Mouse (Mus musculus) liver, adult 2 months (tissue): ENCODE measurements around the gene Mthfs. TPM values are rescaled to one million over a fixed set of nuclear protein-coding genes. Genes with fewer than 3 reads are reported as not detected.

Experiments
- DNase-seq: peaks from one replicate; pipeline ENCODE4 v3.0.0-alpha.2; 2011; ENCODE audit warnings: low read depth, low spot score; ENCODE audit errors: extremely low read depth
- H3K27ac ChIP-seq: fragments of 200-500 bp; replicated peaks from 2 replicates; pipeline ENCODE4 v1.5.1; 2012; ENCODE audit warnings: low read depth, mild to moderate bottlenecking, control low read depth, inconsistent platforms, low read length; ENCODE audit not compliant: insufficient read depth
- H3K27me3 ChIP-seq: fragments of 200-500 bp; 2 replicates; pipeline ENCODE4 v1.6.1; 2012; ENCODE audit warnings: mild to moderate bottlenecking, moderate library complexity, low read length, inconsistent platforms; ENCODE audit not compliant: control insufficient read depth, insufficient read depth
- H3K36me3 ChIP-seq: fragments of 200-500 bp; 2 replicates; pipeline ENCODE4 v1.6.1; 2012; ENCODE audit warnings: low read length, inconsistent platforms; ENCODE audit not compliant: control insufficient read depth, insufficient read depth
- H3K4me1 ChIP-seq: fragments of 200-500 bp; 2 replicates; pipeline ENCODE4 v1.6.1; 2011; ENCODE audit warnings: low read length; ENCODE audit not compliant: control insufficient read depth, insufficient read depth
- H3K4me3 ChIP-seq: fragments of 200-500 bp; 2 replicates; pipeline ENCODE4 v1.5.1; 2011; ENCODE audit warnings: low read depth, mild to moderate bottlenecking, control low read depth, low read length, moderate library complexity; ENCODE audit not compliant: insufficient read depth
- H3K79me2 ChIP-seq: fragments of 200-500 bp; 2 replicates; pipeline ENCODE4 v1.6.1; 2012; ENCODE audit warnings: inconsistent platforms, mild to moderate bottlenecking, low read length, moderate library complexity; ENCODE audit not compliant: control insufficient read depth, insufficient read depth
- H3K9ac ChIP-seq: fragments of 200-500 bp; 2 replicates; pipeline ENCODE4 v1.6.1; 2012; ENCODE audit warnings: low read depth, mild to moderate bottlenecking, control low read depth, inconsistent platforms, low read length
- CTCF ChIP-seq: fragments of 200-500 bp; IDR thresholded peaks from 2 replicates; pipeline ENCODE4 v1.5.1; 2011; ENCODE audit warnings: low read depth, low read length, control low read depth
- POLR2A ChIP-seq: fragments of 200-500 bp; IDR thresholded peaks from 2 replicates; pipeline ENCODE4 v1.6.1; 2011; ENCODE audit warnings: low read length, control low read depth; ENCODE audit not compliant: insufficient read depth; ENCODE audit errors: extremely low read depth
- WGBS: fragments of 180-500 bp; shearing (Covaris S2); methylation state at CpG from one replicate; pipeline ENCODE4 v1.1.7; 2018; 5-methylcytosine and 5-hydroxymethylcytosine counted together
- polyA plus RNA-seq: library from polyadenylated mRNA; depleted of rRNA; stranded (reverse); fragments of >200 nt; gene quantifications from 2 replicates; pipeline ENCODE4 v1.2.3, GENCODE M21; 2012
- total RNA-seq: library from RNA; depleted of rRNA; stranded (reverse); fragments of >200 nt; gene quantifications from 2 replicates; pipeline ENCODE4 v1.2.3, GENCODE M21; 2014

The Mthfs gene
- total and polyA plus RNA-seq, 2 experiments, result 33.4 to 73.8 TPM

DNA sequence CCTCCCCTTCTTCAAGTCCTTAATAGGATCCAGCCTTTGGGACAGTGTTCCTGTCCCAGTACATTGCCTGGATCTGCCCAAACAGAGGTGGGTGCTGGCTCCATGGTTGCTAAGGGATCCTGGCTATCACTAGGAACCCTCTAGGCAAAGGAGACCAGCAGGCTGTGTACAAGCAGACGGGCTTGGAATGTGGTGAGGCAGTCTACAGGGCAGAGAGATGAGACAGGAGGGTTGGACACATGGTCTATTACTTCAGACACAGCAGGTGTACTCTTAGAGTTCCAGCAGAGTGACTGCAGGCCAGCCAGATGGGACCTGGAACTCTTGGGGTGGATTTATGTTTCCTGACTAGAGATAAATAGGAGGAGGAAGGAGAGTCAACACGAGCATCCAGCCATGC lies 59.9 kb downstream of the Mthfs start:
- Histone ChIP-seq H3K9ac (no peak overlapping the region), H3K27ac (no peak overlapping the region), H3K4me1 (no peaks in the 10 kb centered on the region), H3K79me2 (no peaks in the 10 kb centered on the region), H3K4me3 (no peak overlapping the region), H3K36me3 (no peaks in the 10 kb centered on the region; the same call in 1 of the 2 replicates), H3K27me3 (no peaks in the 10 kb centered on the region)
- WGBS, result 93% methylated on average over 2 of the region's 2 CpGs
- DNase-seq, result no peak
- TF ChIP-seq CTCF, result no peak
- no peak for TF ChIP-seq POLR2A

DNA sequence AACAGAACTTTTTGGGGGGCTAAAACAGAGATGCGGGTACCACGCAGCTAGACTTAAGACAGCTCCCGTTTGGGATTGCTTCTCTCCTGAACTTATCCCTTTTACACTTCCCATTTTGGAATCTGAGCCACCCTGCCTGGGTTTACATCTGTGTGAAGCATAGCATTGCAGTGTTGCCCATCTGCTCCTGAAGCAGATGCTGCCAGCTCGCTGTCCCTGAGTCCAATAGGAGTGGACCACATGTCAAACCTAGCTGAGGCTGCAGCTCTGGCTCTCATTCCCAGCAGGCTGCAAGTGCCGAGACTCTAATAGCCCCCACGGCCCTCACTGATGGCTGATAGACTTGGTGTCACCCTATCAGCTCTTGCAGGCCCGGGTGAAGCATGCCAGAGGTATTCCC lies 63.3 kb downstream of the Mthfs start:
- Histone ChIP-seq H3K79me2 (no peaks in the 10 kb centered on the region), H3K27me3 (no peaks in the 10 kb centered on the region), H3K27ac (no peak overlapping the region), H3K36me3 (no peaks in the 10 kb centered on the region; the same call in 1 of the 2 replicates), H3K4me3 (no peak overlapping the region), H3K4me1 (no peaks in the 10 kb centered on the region), H3K9ac (no peak overlapping the region)
- DNase-seq, result no peak
- 86% methylated on average over 7 of the region's 7 CpGs for WGBS
- TF ChIP-seq POLR2A (no peak), CTCF (no peak)

DNA sequence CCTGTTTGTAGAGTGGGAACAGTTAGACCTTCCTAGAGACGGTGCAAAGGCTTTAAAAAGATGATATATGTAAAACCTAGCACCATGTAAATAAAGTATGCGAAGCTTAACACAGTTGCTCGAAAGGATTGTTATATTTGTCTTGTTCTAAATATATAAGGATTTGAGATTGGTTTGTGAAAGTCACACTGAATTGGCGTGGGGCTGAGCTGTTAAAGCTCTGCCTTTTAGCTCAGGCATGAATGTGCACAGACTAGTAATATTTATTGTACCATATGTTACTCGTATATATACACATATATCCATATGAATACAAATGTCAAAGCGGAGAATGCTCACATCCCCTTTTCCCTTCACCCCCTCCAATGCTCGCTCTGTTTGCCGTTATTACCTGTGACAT lies 67.7 kb downstream of the Mthfs start:
- Histone ChIP-seq H3K36me3 (no peaks in the 10 kb centered on the region), H3K9ac (no peak overlapping the region), H3K79me2 (no peaks in the 10 kb centered on the region), H3K27ac (no peak overlapping the region), H3K27me3 (no peaks in the 10 kb centered on the region), H3K4me1 (no peaks in the 10 kb centered on the region; the same call in 1 of the 2 replicates), H3K4me3 (no peak overlapping the region)
- WGBS, result 94% methylated on average over 8 of the region's 8 CpGs
- no peak for TF ChIP-seq CTCF
- TF ChIP-seq POLR2A, result no peak
- no peak for DNase-seq

DNA sequence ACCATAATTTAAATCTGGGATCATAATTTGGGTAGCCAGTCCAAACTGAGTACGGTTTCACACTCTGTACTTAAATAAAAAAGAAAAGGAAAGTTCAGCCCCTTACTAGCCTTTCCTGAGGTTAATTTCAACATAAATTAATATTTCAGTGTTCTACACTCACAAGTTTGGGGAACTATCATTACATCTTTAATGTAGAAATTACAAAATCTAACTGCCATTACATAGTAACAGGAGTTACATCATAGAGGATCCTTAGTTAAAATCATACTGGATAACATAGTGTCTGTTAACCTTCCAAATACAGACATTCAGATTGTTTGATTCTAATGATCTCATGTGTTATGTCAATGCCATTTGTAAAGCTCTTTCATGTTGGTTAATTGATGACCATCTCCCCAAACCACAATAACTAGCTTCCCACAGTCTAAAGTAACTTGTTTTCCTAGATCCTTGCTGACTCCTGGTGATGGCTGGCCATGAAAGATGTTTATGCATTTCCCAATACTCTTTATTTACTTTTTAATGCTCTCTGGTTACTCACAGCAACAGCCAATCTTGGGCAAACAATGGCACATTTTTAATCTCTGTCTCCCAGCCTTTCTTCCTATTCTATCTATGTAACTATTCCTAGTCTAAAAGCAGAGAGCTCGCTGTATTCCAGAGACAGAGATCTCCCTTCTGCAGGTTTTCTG lies 72.0 kb downstream of the Mthfs start:
- no peak for TF ChIP-seq CTCF
- TF ChIP-seq POLR2A, result no peak
- WGBS, result 78% methylated on average over 2 of the region's 2 CpGs

DNA sequence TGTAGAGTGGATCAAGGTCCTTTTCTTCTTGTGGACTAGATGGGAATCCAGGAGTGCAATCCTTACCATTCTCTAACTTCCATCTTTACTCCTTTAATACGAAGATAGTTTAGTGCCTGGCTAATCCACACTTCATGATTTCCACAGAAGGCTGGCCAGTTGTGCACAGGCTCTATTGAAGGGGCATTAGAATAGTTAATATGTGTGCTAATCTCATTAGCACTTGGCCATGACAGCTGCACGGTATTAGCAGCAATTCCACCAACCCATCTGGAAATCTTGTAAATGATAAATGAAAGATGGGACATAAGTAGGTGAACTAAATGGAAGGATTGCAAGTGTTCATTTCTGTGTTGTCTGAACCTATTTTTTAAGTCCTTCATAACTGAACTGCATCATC lies 77.6 kb downstream of the Mthfs start:
- H3K27me3 ChIP-seq, result no peaks in the 10 kb centered on the region
- no peaks in the 10 kb centered on the region for H3K36me3 ChIP-seq
- no peaks in the 10 kb centered on the region for H3K79me2 ChIP-seq
- no peak for DNase-seq
- H3K4me1 ChIP-seq, result no peaks in the 10 kb centered on the region; the same call in 1 of the 2 replicates
- H3K4me3 ChIP-seq, result no peak overlapping the region
- 74% methylated on average over 2 of the region's 2 CpGs for WGBS
- TF ChIP-seq CTCF, result no peak
- no peak for TF ChIP-seq POLR2A
- H3K9ac ChIP-seq, result no peak overlapping the region
- H3K27ac ChIP-seq, result no peak overlapping the region

More for the DNA sequence above, 72.0 kb downstream of the Mthfs start:
- Histone ChIP-seq H3K4me1 (no peaks in the 10 kb centered on the region; the same call in 1 of the 2 replicates), H3K27me3 (no peaks in the 10 kb centered on the region), H3K27ac (no peak overlapping the region), H3K36me3 (no peaks in the 10 kb centered on the region), H3K9ac (no peak overlapping the region), H3K4me3 (no peak overlapping the region), H3K79me2 (no peaks in the 10 kb centered on the region)
- peak; percentile 57 for DNase-seq

DNA sequence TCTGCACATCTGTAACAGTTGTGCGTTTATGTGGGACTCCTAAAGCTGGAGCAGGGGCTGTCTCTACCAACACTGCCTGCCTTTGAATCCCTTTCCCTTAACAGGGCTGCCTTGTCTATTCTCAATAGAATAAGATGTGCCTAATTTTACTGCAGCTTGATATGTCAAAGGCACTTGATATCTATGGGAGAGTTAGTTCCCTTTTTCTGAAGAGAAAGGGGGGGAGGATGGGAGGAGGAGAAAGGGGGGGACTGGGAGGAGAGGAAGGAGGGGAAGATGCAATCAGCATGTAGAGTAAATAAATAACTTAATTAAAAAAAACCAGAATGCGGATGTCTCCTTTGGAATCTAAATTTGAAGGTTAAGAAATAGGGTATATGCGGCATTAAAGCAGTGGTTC lies 82.9 kb downstream of the Mthfs start:
- no peak overlapping the region for H3K4me3 ChIP-seq
- H3K79me2 ChIP-seq, result no peaks in the 10 kb centered on the region
- H3K36me3 ChIP-seq, result no peaks in the 10 kb centered on the region
- H3K27ac ChIP-seq, result no peak overlapping the region
- no peaks in the 10 kb centered on the region for H3K4me1 ChIP-seq
- H3K27me3 ChIP-seq, result no peaks in the 10 kb centered on the region
- H3K9ac ChIP-seq, result no peak overlapping the region
- TF ChIP-seq POLR2A (no peak), CTCF (no peak)
- no peak for DNase-seq
- WGBS, result 91% methylated on average over 3 of the region's 3 CpGs
